Mouse (Mus musculus): ENCODE data around the gene Eps8l1.

DNA sequence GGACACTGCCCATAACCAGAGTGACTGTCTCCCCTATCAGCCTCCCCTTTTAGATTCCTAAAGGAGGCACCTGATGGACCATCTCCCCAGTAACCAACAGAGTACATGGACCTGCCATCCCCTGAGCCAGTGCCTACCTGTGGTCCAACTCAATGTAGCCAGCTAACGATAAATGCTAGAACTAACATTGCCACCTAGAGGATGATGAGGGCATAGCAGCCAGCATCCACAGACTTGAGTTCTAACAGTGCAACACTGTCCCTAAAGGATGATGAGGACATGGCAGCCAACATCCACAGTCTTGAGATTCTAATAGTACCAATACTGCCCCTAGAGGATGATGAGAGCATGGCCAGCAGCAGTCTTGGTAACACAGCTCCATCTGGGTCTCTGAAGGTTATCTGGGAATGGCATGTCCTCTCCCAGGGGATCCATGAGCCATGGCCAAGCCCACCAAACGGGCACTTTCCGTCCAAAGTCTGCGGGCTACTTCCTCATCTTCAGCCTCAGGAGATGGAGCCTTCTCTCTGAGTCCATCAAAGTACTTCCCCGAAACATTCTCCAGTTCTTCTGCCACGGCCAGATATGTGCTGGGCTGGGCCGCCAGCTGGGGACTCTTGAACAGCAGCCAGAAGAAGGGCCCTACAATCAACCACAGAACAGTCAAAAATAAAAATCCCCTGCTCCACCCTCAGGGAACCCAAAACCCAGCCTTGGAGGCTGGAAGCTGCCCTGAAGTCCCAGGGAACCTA lies 33.1 kb upstream of the Eps8l1 start:
- no peak for TF ChIP-seq POLR2A (IDR thresholded peaks at IDR 0.05; ENCODE audit: insufficient read depth, low read length)
- TF ChIP-seq CTCF (IDR thresholded peaks at IDR 0.05; ENCODE audit: low read depth, low read length), result peak; percentile 60
- TF ChIP-seq EP300 (IDR thresholded peaks at IDR 0.05; ENCODE audit: insufficient read depth, low read depth, low read length), result no peak
